Mouse (Mus musculus) bone marrow, adult 2 months (tissue): Measurements from ENCODE around the gene Tmbim4. TPM values are rescaled to one million over a fixed set of nuclear protein-coding genes. Genes with fewer than 3 reads are reported as not detected.
"Not testable (repeated sequence)": the region's sequence is repeated elsewhere in the genome, so short reads cannot be mapped to it uniquely, and the experiment has no call there.

Source experiments
- H3K27ac ChIP-seq: fragments of 200-500 bp; 2 replicates; pipeline ENCODE4 v1.5.1; 2012; ENCODE audit warnings: low read depth, mild to moderate bottlenecking, control low read depth, inconsistent platforms, low read length; ENCODE audit not compliant: control insufficient read depth, poor library complexity, insufficient read depth
- H3K4me1 ChIP-seq: fragments of 200-500 bp; 2 replicates; pipeline ENCODE4 v1.6.1; 2011; ENCODE audit warnings: low read length; ENCODE audit not compliant: control insufficient read depth, insufficient read depth
- H3K4me3 ChIP-seq: fragments of 200-500 bp; replicated peaks from 2 replicates; pipeline ENCODE3; 2011; ENCODE audit warnings: mild to moderate bottlenecking, low read depth, low read length, control low read depth; ENCODE audit not compliant: control insufficient read depth
- CTCF ChIP-seq: fragments of 200-500 bp; IDR thresholded peaks from 2 replicates; pipeline ENCODE4 v1.5.1; 2011; ENCODE audit warnings: low read length, control low read depth; ENCODE audit not compliant: control insufficient read depth, insufficient read depth
- POLR2A ChIP-seq: fragments of 200-500 bp; IDR thresholded peaks from 2 replicates; pipeline ENCODE4 v1.6.1; 2011; ENCODE audit warnings: low read depth, mild to moderate bottlenecking, control low read depth, low read length, borderline replicate concordance; ENCODE audit not compliant: control insufficient read depth
- WGBS: fragments of 180-500 bp; shearing (Covaris S2); methylation state at CpG from one replicate; pipeline ENCODE4 v1.1.7; 2018; 5-methylcytosine and 5-hydroxymethylcytosine counted together
- polyA plus RNA-seq: library from polyadenylated mRNA; stranded (reverse); fragments of >200 nt; gene quantifications from 2 replicates; pipeline ENCODE4 v1.2.4, GENCODE M21; 2011; ENCODE audit warnings: low replicate concordance; ENCODE audit not compliant: missing spikeins, insufficient read depth, insufficient read length

The Tmbim4 gene
- polyA plus RNA-seq, 1 experiment, result 64.9 TPM

DNA sequence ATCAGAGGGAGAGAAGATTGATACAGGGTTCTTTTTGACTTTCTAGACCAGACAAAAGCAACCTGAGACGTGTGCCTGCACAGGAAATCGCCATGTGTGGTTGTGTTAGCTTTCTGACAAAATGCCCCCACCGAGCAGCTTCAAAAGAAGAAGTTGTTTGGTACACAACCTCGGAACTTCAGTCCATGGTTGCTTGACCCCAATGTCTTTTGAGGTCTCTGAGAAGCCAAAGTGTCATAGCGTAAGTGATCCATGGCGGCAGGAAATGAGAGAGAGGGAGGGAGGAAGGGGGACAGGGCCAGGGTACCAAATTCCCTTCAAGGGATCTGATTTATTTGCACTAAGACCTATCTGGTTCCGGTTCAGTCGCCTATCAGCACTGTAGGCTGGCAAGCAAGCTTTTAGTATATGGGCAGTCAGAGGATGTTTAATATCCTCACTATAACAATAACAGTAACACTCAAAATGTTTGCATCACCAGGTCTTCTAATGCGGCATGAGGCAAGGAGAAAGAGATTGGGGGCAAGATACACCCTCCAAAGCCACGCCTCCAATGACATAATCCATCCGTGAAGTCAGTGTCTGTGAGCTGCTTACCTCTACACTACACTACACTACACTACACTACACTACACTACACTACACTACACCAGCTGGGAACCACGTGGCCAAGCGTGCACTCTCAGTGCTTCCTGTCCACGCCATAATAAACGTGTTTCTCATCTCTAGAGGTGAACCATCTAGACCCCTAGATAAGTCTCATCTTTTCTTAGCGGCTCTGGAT is 1.3 kb downstream of the Tmbim4 start:
- peak overlapping the region; percentile 52 for H3K27ac ChIP-seq
- peak overlapping the region; percentile 75 for H3K4me3 ChIP-seq
- no peak for TF ChIP-seq POLR2A
- no peak for TF ChIP-seq CTCF

DNA sequence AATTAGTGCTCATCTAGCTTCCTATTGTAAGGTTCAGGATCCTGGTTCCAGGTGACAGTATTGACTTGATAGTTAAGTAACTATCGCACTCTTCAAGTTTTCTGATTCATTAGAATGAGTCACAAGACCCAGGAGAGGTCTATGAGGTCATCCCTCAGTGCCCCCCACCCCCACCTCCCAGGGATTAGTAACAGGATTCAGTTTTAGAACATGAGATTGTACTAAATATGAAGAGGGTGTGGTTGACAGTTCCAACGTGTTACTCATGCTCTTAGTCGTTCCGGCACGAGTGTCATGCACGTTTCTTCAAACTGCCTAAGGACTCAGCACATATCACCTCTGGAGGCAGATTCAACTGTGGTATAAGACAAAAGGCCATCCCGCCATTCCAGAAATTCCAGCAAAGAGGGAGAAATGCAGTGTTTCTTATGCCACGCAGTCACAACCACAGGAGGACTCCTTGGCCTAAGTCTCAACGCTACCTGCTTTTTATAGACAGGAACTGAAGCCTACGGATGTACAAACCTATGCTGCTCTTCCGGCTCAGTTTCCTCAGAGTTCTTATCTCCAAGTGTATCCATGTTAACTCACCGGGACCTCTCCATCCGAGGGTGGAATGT is 3.3 kb downstream of the Tmbim4 start:
- no peak for TF ChIP-seq CTCF
- TF ChIP-seq POLR2A, result no peak
- H3K4me1 ChIP-seq, result peaks cover 3% of the 10 kb centered on the region; the same call in 1 of the 2 replicates
- H3K27ac ChIP-seq, result no peak overlapping the region
- H3K4me3 ChIP-seq, result no peak overlapping the region
- 91% methylated on average over 13 of the region's 13 CpGs for WGBS

More for the DNA sequence above, 1.3 kb downstream of the Tmbim4 start:
- WGBS, result 36% methylated on average over 16 of the region's 16 CpGs
- peaks cover 3% of the 10 kb centered on the region; the same call in 1 of the 2 replicates for H3K4me1 ChIP-seq

DNA sequence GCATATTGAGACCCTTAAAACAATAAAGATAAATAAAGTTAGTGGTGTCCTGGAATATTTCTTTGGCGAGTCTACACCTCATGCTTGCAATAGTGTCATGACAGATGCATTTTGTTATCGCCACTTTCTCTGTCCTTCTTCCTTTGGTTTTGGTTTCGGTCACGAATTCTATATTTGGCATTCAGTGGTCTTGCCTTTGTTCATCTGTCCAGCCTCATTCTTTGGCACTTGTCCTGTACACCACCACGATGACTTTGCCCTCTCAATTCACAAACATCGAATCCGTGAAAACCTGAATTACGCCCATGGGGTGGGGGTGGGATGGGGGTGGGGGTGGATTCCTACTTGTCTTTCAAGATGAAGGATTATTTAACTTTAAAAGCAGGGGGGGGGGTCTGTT is 6.6 kb downstream of the Tmbim4 start:
- WGBS, result 18% methylated on average over 8 of the region's 8 CpGs
- peak overlapping the region; percentile 66 for H3K4me3 ChIP-seq
- no peak overlapping the region for H3K27ac ChIP-seq
- H3K4me1 ChIP-seq, result no peaks in the 10 kb centered on the region; the same call in 1 of the 2 replicates
- TF ChIP-seq CTCF, result no peak
- TF ChIP-seq POLR2A, result no peak

DNA sequence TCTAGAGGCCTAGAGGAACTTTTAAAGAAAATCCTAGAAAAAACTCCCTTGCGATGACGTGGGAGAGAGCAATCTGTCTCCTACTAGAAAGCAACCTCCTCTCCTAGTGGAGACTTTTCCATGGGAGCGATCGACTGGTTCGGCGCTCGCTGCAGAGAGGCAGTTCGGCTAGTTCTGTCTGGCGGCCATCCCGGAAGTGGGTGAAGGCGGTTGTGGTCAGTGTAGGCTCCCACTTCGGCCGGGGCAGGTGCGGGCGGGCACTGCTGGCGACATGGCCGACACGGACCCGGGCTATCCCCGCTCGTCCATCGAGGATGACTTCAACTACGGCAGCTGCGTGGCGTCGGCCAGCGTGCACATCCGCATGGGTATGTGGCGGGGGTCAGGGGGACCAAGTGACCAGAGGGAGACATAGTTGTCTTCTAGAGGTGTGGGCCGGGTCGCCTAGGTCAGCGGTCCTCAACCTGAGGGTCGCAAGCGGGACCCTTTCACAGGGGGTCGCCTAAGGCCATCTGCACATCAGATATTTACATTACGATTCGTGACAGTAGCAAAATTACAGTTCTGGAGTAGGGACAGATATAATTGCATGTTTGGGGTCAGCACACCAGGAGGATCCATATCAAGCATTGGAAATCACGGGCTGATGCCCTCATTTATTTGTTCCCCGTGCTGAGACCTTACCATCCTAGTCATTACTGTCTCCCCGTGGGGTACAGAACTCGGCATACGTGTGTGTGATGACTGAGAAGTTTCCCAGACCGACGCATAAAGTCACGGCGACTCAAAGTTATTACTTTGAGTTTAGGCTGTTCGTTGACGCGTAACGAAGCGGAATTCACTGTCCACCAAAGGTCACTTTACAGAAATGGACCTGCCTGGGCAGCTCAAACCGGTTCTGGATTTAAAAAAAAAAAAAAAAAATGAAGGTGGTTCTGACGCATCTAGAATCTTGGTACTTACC is 7.5 kb downstream of the Tmbim4 start:
- under 1% methylated on average over 53 of the region's 53 CpGs for WGBS
- H3K4me3 ChIP-seq, result peak overlapping the region; percentile 99
- H3K4me1 ChIP-seq, result no peaks in the 10 kb centered on the region; the same call in 1 of the 2 replicates
- H3K27ac ChIP-seq, result peak overlapping the region; percentile 53
- TF ChIP-seq POLR2A, result peak; percentile 69; the same call in 1 of the 2 replicates
- no peak for TF ChIP-seq CTCF

DNA sequence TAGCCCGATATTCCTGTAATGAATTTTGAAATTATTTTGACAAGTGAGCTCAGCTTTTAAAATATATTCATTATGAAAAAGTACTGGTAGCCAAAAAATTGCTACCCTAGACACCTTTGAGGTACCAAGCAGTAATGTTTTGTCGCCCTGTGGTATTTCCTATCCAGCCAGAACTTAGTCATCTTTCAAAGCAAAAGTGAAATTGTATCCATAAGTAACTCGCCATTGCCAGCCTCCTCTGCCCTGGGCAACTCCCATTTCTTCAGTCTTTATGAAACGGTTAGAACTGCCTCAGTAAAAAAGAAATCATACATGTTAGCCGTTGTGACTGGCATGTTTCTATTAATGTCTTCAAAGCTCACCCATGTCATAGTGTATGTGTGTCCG is 8.1 kb downstream of the Tmbim4 start:
- TF ChIP-seq POLR2A (no peak), CTCF (no peak)
- Histone ChIP-seq H3K4me1 (no peaks in the 10 kb centered on the region; the same call in 1 of the 2 replicates), H3K4me3 (peak overlapping the region; percentile 63), H3K27ac (no peak overlapping the region)
- WGBS, result 3% methylated on average over 6 of the region's 6 CpGs

DNA sequence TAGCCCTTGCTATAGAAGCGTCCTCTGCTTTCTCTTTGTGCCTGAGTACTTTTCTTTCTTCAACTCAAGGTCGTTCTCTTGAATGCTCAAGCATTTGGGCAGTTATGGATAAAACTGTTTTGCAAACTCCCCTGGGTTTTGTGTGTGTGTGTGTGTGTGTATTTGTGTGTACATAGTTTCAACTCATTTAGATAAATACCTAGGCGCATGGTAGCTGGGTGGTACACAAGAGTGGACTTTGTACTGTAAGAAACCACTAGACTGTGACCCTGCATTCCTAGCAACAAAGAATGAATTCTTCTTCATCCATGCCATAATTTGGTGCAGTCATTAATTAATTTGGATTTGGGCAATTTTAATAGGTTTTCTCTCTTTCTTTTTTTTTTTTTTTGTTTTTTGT is 8.7 kb downstream of the Tmbim4 start:
- no peak for TF ChIP-seq CTCF
- TF ChIP-seq POLR2A, result no peak
- Histone ChIP-seq H3K4me1 (no peaks in the 10 kb centered on the region; the same call in 1 of the 2 replicates), H3K27ac (no peak overlapping the region), H3K4me3 (peak overlapping the region; percentile 63)
- WGBS, result 43% methylated on average over 3 of the region's 3 CpGs

DNA sequence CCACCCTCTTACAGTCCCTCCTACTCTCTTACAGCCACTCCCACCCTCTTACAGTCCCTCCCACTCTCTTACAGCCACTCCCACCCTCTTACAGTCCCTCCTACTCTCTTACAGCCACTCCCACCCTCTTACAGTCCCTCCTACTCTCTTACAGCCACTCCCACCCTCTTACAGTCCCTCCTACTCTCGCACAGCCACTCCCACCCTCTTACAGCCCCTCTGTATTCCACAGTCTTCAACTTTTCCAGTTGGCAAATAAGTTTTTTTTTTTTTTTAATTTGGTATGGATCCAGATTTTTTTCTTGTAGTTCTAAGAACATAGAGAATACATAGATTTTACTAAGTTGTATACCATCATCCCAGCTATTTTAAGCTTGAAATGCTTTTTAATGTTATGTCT is 15.7 kb downstream of the Tmbim4 start:
- H3K27ac ChIP-seq, H3K4me1 ChIP-seq, H3K4me3 ChIP-seq: not testable (repeated sequence)
- WGBS, result 66% methylated on average over 1 of the region's 1 CpGs

DNA sequence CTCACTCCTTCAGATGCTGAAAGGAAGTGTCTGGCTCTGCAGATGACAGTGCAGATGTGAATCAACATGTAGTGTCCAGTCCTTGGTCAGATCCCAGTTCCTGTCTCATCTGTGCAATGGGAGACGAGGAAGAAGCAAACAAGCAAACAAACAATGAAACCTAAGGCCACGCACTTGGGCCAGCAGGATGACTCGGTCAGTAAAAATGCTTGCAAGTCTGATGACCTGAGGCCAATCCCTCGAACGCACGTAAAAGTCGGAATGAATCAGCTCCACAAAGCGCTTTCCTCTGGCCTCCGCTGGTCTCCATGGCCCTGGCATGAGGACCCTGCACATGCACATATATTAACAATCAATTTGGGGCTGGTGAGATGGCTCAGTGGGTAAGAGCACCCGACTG is 17.6 kb downstream of the Tmbim4 start:
- Histone ChIP-seq H3K4me3 (no peak overlapping the region), H3K4me1 (no peaks in the 10 kb centered on the region; the same call in 1 of the 2 replicates), H3K27ac (no peak overlapping the region)
- no peak for TF ChIP-seq POLR2A
- TF ChIP-seq CTCF, result no peak
- 92% methylated on average over 10 of the region's 10 CpGs for WGBS
